Mouse (Mus musculus): ENCODE data around the gene Dicer1. TPM values are rescaled to one million over a fixed set of nuclear protein-coding genes. Genes with fewer than 3 reads are reported as not detected.

Dicer1 gene
- polyA plus RNA-seq, 1 experiment = 6.3 TPM

- H3K4me3 ChIP-seq (ENCODE audit: extremely low read depth, insufficient read depth, insufficient read length) = no peak overlapping the region
- TF ChIP-seq CTCF (IDR thresholded peaks at IDR 0.05; ENCODE audit: extremely low read depth, insufficient read depth, insufficient read length, insufficient replicate concordance) (no peak), POLR2A (IDR thresholded peaks at IDR 0.05; ENCODE audit: low read depth, low read length) (no peak)
- 93% methylated on average over 1 of the region's 1 CpGs for WGBS
Measured at GRCm38 (mm10) chr12:104655006-104655405, 96.7 kb downstream of the Dicer1 start.

GRCm38 (mm10) chr12:104652021-104652420 is 99.7 kb downstream of the Dicer1 start:
- H3K4me3 ChIP-seq (ENCODE audit: extremely low read depth, insufficient read depth, insufficient read length) = no peak overlapping the region
- DNase-seq (ENCODE audit: low read depth in 1 of 2, low spot score in 2 of 2) = no peak
- TF ChIP-seq CTCF (IDR thresholded peaks at IDR 0.05; ENCODE audit: extremely low read depth, insufficient read depth, insufficient read length, insufficient replicate concordance) = no peak
- TF ChIP-seq POLR2A (IDR thresholded peaks at IDR 0.05; ENCODE audit: low read depth, low read length) = no peak
- H3K27ac ChIP-seq (ENCODE audit: insufficient read depth, low read length) = no peak overlapping the region
- no peaks in the 10 kb centered on the region for H3K36me3 ChIP-seq (ENCODE audit: control insufficient read depth, insufficient read depth, low read length)
- 57% methylated on average over 6 of the region's 6 CpGs for WGBS
- H3K27me3 ChIP-seq (ENCODE audit: control insufficient read depth, insufficient read depth, low read length) = no peaks in the 10 kb centered on the region
- H3K4me1 ChIP-seq (ENCODE audit: control insufficient read depth, insufficient read depth, insufficient read length) = no peaks in the 10 kb centered on the region

More at GRCm38 (mm10) chr12:104655006-104655405, 96.7 kb downstream of the Dicer1 start:
- DNase-seq (ENCODE audit: low read depth in 1 of 2, low spot score in 2 of 2) = no peak
- no peak overlapping the region for H3K27ac ChIP-seq (ENCODE audit: insufficient read depth, low read length)
- H3K36me3 ChIP-seq (ENCODE audit: control insufficient read depth, insufficient read depth, low read length) = no peaks in the 10 kb centered on the region
- H3K27me3 ChIP-seq (ENCODE audit: control insufficient read depth, insufficient read depth, low read length) = no peaks in the 10 kb centered on the region
- H3K4me1 ChIP-seq (ENCODE audit: control insufficient read depth, insufficient read depth, insufficient read length) = no peaks in the 10 kb centered on the region

- Histone ChIP-seq H3K4me3 (ENCODE audit: extremely low read depth, insufficient read depth, insufficient read length) (no peak overlapping the region), H3K27ac (ENCODE audit: insufficient read depth, low read length) (no peak overlapping the region), H3K4me1 (ENCODE audit: control insufficient read depth, insufficient read depth, insufficient read length) (no peaks in the 10 kb centered on the region), H3K27me3 (ENCODE audit: control insufficient read depth, insufficient read depth, low read length) (no peaks in the 10 kb centered on the region), H3K36me3 (ENCODE audit: control insufficient read depth, insufficient read depth, low read length) (no peaks in the 10 kb centered on the region)
- no peak for DNase-seq (ENCODE audit: low read depth in 1 of 2, low spot score in 2 of 2)
- WGBS = 76% methylated on average over 6 of the region's 6 CpGs
- TF ChIP-seq CTCF (IDR thresholded peaks at IDR 0.05; ENCODE audit: extremely low read depth, insufficient read depth, insufficient read length, insufficient replicate concordance) = no peak
- TF ChIP-seq POLR2A (IDR thresholded peaks at IDR 0.05; ENCODE audit: low read depth, low read length) = no peak
Measured at GRCm38 (mm10) chr12:104651269-104651668, 100.5 kb downstream of the Dicer1 start.

- Histone ChIP-seq H3K27ac (ENCODE audit: insufficient read depth, low read length) (no peak overlapping the region), H3K27me3 (ENCODE audit: control insufficient read depth, insufficient read depth, low read length) (no peaks in the 10 kb centered on the region), H3K36me3 (ENCODE audit: control insufficient read depth, insufficient read depth, low read length) (no peaks in the 10 kb centered on the region), H3K4me3 (ENCODE audit: extremely low read depth, insufficient read depth, insufficient read length) (no peak overlapping the region), H3K4me1 (ENCODE audit: control insufficient read depth, insufficient read depth, insufficient read length) (no peaks in the 10 kb centered on the region)
- no peak for DNase-seq (ENCODE audit: low read depth in 1 of 2, low spot score in 2 of 2)
- TF ChIP-seq POLR2A (IDR thresholded peaks at IDR 0.05; ENCODE audit: low read depth, low read length) = no peak
- no peak for TF ChIP-seq CTCF (IDR thresholded peaks at IDR 0.05; ENCODE audit: extremely low read depth, insufficient read depth, insufficient read length, insufficient replicate concordance)
- WGBS = 75% methylated on average over 14 of the region's 14 CpGs
Measured at GRCm38 (mm10) chr12:104650510-104651260, 101.1 kb downstream of the Dicer1 start.

- DNase-seq (ENCODE audit: low read depth in 1 of 2, low spot score in 2 of 2) = no peak
- H3K27ac ChIP-seq (ENCODE audit: insufficient read depth, low read length) = no peak overlapping the region
- H3K36me3 ChIP-seq (ENCODE audit: control insufficient read depth, insufficient read depth, low read length) = no peaks in the 10 kb centered on the region
- TF ChIP-seq POLR2A (IDR thresholded peaks at IDR 0.05; ENCODE audit: low read depth, low read length) (no peak), CTCF (IDR thresholded peaks at IDR 0.05; ENCODE audit: extremely low read depth, insufficient read depth, insufficient read length, insufficient replicate concordance) (no peak)
- no peaks in the 10 kb centered on the region for H3K4me1 ChIP-seq (ENCODE audit: control insufficient read depth, insufficient read depth, insufficient read length)
- no peak overlapping the region for H3K4me3 ChIP-seq (ENCODE audit: extremely low read depth, insufficient read depth, insufficient read length)
- 86% methylated on average over 6 of the region's 6 CpGs for WGBS
- H3K27me3 ChIP-seq (ENCODE audit: control insufficient read depth, insufficient read depth, low read length) = no peaks in the 10 kb centered on the region
Measured at GRCm38 (mm10) chr12:104648366-104648765, 103.4 kb downstream of the Dicer1 start.

- Histone ChIP-seq H3K36me3 (ENCODE audit: control insufficient read depth, insufficient read depth, low read length) (no peaks in the 10 kb centered on the region), H3K27me3 (ENCODE audit: control insufficient read depth, insufficient read depth, low read length) (no peaks in the 10 kb centered on the region), H3K4me1 (ENCODE audit: control insufficient read depth, insufficient read depth, insufficient read length) (no peaks in the 10 kb centered on the region), H3K27ac (ENCODE audit: insufficient read depth, low read length) (no peak overlapping the region), H3K4me3 (ENCODE audit: extremely low read depth, insufficient read depth, insufficient read length) (no peak overlapping the region)
- TF ChIP-seq POLR2A (IDR thresholded peaks at IDR 0.05; ENCODE audit: low read depth, low read length) = no peak
- no peak for TF ChIP-seq CTCF (IDR thresholded peaks at IDR 0.05; ENCODE audit: extremely low read depth, insufficient read depth, insufficient read length, insufficient replicate concordance)
- WGBS = 66% methylated on average over 7 of the region's 7 CpGs
- DNase-seq (ENCODE audit: low read depth in 1 of 2, low spot score in 2 of 2) = no peak
Measured at GRCm38 (mm10) chr12:104642337-104642736, 109.4 kb downstream of the Dicer1 start.

GRCm38 (mm10) chr12:104640934-104641333 is 110.8 kb downstream of the Dicer1 start:
- Histone ChIP-seq H3K27me3 (ENCODE audit: control insufficient read depth, insufficient read depth, low read length) (peaks cover 2% of the 10 kb centered on the region; the same call in 1 of the 2 replicates), H3K4me3 (ENCODE audit: extremely low read depth, insufficient read depth, insufficient read length) (no peak overlapping the region), H3K27ac (ENCODE audit: insufficient read depth, low read length) (no peak overlapping the region), H3K36me3 (ENCODE audit: control insufficient read depth, insufficient read depth, low read length) (no peaks in the 10 kb centered on the region), H3K4me1 (ENCODE audit: control insufficient read depth, insufficient read depth, insufficient read length) (no peaks in the 10 kb centered on the region)
- no peak for TF ChIP-seq POLR2A (IDR thresholded peaks at IDR 0.05; ENCODE audit: low read depth, low read length)
- TF ChIP-seq CTCF (IDR thresholded peaks at IDR 0.05; ENCODE audit: extremely low read depth, insufficient read depth, insufficient read length, insufficient replicate concordance) = no peak
- WGBS = 80% methylated on average over 1 of the region's 1 CpGs
- no peak for DNase-seq (ENCODE audit: low read depth in 1 of 2, low spot score in 2 of 2)
